Mouse (Mus musculus): ENCODE data around the gene Oaz1.

Oaz1 gene

DNA sequence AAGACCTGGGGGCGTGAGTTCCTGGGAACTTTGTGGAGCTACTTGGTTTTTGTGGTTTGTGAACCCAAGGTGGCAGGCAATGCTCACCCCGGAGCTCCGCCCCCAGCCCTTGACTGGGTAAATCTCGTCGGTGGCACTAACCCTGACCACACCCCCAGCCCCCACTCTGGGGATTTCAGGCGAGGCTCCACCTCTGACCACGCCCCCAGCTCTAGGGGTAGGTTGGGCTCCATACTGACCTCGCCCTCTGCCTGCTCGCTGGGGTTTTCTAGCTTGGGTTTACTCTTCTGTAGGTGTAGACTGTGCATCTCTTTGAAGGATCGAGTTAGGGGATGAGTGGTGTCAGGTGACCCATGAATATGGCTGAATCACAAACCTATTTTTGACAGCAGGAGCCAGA, 22.1 kb downstream of the Oaz1 start:
- peak; percentile 93 for DNase-seq (ENCODE audit: low read depth)

DNA sequence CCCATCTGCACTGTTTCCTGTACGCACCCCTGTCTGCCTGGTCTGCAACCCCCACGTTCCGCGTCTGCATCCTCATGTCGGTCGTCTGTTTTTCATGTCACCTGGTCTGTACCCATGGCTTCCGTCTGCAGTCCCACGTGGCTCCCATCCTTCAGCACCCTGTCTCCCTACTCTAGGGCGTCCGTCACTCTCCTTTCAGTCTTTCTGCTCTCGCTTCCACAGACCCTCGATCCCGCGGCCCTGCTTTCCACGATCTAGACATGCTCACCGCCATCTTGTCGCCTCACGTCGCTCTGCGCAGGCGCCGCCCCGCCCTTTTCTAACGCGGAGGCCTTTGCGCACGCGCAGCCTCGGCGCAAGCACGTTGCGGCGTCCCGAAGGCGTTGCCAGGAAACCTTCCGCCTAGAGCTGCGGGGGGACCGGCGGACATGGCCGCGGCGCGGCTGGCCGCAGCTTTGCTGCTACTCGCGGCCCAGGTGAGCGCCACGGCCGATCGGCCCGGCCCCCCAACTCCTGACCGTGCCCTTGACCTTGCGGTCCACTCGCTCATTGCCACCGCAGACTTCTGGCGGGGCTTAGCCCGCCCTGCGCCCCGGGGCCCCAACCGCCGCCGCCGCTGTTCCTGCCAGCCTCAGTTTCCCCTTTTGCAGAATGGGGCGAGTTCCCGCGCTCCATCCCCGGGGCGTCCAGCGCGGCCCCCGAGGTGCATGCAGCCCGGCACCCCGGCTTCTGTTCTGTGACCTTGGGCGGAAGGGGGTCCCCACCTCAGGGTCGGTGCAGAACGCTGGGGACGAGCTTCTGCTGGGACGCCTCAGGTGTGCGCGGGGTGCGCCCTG, 28.7 kb downstream of the Oaz1 start, which contains the start of the genes Lsm7 and Sppl2b:
Gene Lsm7 (minus strand): TSS at position 297 of the 836 bp plus-strand sequence.
Gene Sppl2b (plus strand): TSS at position 363 of the 836 bp plus-strand sequence.
- peak; percentile 98 for DNase-seq (ENCODE audit: low read depth)

DNA sequence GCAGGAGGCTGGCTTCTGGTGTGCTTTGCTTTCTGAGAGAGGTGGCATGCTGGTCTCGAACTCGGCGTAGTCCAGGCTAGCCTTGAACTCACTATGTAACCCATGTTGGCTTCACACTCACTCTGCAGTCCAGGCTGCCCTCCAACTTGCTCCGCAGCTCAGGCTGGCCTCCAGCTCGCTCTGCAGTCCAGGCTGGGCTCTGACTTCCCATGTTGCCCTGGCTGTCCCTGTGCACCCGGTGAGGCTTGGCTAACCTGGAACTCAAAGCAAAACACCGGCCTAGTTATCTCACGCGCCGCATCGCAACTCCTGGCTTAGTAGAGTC, 29.3 kb downstream of the Oaz1 start:
- no peak for DNase-seq (ENCODE audit: low read depth)

DNA sequence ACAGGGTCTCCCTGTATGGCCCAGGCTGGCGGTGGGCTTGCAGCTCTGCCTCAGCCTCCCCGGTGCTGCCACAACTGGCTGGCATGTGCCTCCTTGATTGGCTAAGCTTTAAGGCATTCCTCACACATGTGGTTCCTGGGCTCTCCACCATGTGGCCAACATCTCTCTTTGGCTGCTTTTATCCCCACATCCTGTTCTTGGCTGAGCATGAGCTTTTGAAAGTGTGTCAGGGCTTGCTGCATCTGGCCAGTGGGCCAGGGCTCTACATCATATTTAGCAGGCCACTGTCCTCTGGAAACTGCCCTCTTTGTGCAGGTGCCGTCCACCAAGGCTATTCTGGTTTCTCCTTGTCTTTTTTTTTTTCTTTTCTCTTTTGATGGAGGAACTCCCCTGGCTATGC, 29.8 kb downstream of the Oaz1 start:
- DNase-seq (ENCODE audit: low read depth): peak; percentile 53

DNA sequence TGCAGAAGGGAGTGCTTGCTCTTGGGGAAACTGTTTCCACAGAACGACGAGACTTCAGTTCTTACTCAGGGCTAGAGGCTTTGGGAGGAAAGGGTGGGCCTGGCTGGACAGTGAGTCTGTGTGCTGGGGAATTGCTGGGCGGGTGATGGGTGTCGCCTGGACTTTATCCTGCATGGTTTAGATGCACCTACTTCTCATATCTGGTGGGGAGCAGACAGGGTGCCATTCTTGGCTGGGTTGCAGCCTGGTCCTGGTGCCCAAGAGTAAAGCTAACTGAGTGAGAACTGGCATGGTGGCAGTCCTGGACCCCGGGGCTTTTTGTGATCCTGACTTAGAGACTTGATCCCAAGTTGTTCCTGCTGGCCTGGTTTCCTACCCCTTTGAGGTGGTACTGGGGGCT, 30.5 kb downstream of the Oaz1 start:
- no peak for DNase-seq (ENCODE audit: low read depth)

DNA sequence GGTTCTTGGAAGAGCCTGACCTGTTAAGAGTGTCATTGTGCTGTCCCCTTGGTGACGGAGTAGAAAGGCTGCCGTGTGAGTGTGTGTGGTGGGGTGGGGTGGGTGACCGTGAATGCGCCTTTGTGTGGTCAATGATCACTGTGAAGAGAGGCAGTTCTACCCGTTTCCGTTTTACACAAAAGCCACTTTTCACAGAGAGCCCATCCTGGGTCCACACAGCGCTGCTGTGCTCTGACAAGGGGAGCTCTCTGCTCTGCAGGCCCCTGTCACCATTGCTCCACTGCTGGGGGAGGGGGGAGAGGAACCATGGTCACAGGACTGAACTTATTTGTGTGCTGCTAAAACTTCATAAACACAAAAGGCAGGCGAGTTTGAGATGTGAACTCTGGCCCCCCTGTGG, 30.9 kb downstream of the Oaz1 start:
- DNase-seq (ENCODE audit: low read depth): no peak

DNA sequence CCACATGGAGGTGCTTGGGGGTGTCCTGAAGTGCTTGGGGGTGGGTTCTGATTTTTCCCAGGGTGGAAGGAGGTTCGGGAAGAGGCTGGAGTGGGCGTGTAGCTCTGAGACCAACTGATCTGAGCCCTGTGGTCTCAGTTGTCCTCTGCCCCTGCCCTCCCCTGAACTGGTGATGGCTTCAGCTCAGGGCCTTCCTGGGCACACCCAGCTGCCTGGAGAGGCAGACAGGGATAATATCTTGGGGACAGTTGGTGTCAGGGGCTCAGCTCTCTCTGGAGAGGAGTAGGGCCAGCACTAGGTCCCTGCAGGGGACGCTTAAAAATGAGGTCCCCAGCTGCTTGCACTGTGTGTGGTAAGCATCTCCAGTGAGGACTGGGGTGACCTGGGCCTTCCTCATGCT, 31.4 kb downstream of the Oaz1 start:
- no peak for DNase-seq (ENCODE audit: low read depth)

DNA sequence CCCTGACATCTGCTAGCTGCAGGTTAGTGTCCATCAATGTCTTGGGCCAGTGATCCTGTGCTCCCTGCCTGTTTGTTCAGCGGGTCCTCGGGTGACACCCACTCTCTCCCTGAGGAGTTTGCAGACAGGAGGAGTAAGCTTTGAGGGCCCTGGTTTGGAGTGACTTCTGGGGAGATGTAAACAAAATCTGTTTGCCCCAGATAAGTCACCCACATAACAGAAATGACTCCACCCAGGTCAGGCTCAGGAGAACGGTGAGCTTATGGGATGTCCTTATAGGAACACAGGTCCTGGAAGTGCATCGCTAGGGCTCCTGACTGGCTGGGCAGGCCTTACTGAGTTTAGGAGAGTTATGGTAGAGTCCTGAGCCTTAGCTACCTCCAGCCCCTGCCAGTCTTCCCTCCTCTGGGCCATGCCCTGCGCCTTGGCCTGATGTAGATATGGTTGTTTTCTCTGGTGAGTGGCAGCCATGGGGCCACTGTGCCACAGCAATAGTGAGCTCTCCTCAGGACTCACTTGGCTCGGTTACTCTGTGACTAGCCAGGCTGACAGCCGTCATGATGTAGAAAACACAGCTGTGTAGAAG, 32.0 kb downstream of the Oaz1 start:
- no peak for DNase-seq (ENCODE audit: low read depth)

DNA sequence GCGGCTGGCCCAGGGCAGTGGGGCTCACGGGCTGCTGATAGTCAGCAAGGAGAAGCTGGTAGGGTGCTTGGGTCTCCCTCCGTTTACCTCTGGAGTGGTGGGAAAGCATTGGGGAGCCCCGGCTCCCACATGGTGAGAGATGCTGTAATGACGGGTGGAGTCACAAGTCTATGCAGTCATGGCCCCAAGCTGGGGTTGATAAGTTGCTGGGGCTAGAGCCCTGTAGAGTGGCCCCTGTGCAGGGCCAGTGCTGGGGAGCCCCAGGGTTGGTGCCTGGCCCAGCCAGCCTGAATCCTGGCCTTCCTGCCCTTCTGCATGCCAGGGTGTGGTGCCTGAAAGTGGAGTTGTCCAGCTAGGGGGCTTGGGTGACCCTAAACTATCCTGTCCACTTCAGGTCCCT, 35.8 kb downstream of the Oaz1 start:
- DNase-seq (ENCODE audit: low read depth): no peak

DNA sequence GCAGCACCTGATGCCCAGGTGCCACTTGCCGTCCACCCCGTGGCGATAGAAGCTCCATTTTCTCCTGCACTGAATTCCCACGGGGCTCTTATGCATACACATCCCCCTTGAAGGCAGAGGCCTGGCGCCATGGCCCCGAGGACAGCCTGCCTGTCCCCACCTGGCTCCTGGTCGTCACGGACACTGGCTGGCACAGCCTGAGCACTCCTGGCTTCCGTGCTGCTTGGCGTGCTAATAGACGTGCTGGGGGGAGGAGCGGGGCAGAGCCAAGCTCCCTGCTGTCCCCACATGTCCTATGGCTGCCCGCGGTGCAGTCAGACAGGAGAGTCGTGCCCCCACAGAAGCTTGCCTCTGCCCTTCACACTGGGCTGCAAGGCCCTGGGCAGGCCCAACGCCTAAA, 38.0 kb downstream of the Oaz1 start:
- no peak for DNase-seq (ENCODE audit: low read depth)

DNA sequence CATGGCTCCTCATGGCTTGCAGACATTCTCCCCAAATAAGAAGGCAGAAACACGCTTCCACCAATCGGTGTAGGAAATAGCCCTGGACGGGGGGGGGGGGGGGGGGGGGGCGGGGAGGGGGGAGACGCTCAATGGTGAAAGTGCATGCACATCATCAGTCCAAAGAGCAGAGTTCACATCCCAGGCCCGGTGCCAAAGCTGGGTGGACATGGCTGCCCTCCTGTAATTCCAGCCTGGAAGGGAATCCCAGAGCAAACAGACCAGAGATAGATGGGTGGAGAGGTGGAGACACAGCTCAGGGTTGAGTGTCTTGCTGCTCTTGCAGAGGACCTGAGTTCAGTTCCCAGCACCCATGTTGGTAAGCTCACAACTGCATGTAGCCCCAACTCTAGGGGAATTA, 44.5 kb downstream of the Oaz1 start:
- no peak for DNase-seq (ENCODE audit: low read depth)

DNA sequence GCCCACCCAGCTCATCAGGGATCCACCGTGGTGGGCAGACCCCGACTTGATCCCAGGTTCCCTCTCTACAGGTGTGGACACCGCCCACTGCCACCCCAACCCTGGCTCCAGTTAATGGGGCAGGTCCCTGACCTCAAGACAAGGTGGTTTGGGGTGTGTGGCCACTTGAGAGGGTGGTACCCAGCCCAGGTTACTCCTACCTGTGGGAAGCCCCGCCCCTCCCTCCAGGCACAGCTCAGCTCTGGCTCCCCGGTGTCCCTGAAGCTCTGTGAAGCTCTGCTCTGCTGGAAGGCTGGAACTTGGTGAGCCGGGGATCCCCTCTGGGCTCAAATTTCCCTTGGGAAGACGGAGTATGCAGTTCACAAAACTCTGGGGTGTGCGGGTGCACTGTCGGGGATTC, 45.1 kb downstream of the Oaz1 start, which contains the start of gene Tmprss9:
Gene Tmprss9 (plus strand): TSS at position 268 of the 400 bp plus-strand sequence.
- DNase-seq (ENCODE audit: low read depth): no peak

DNA sequence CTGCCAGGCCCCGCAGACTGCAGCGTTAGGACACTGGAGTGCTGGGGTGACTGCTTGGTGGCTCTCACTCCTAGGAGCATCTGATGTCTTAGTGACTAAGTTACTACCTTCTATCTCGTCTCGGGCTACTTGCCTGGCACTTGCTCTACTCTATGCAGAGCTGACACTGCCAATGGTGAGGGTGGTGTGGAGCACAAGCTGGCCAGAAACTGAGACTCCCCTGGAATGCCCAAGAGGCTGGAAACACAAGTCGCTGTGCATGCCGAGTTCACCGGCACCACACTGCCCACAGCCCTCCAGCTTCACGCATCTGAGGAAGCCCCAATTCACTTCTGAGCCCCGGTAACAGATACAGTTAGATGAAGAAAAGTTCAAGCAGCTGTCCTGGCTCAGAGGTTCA, 47.6 kb downstream of the Oaz1 start:
- no peak for DNase-seq (ENCODE audit: low read depth)

DNA sequence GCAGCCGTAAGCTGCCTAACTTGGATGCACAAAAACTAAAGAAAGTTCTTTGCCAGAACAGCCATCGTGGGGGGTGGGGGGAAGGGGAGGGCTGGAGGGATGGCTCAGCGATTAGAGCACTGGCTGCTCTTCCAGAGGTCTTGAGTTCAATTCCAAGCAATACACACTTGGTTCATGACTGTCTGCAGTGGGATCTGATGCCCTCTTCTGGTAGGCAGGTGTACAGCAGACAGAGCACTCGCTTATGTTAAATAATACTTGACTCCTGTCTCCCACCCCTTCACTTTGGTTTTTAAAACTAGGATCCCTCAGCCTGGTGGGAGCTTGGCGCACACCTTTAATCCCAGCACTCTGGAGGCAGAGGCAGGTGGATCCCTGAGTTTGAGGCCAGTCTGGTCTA, 49.6 kb downstream of the Oaz1 start:
- peak; percentile 80 for DNase-seq (ENCODE audit: low read depth)

DNA sequence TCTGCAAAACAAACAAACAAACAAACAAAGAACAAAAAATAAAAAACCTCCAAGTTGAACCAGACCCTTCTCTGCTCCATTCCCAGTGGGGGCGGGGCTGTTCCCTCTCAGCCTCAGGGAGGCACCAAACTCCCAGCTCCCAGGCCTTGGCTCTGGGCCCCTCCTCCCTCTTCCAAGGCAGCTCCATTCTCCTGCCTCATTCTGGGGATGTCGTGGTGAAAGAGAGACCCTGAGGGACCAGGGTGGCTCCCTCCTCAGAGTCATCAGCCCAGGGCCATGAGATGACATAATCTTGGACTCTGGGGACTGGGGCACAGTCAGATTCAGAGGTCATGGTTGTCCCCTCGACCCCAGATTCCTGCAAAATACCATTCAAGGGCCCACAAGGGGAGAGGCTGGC, 50.1 kb downstream of the Oaz1 start:
- DNase-seq (ENCODE audit: low read depth): no peak

All from induced T-regulatory cell, adult 2 months (primary cell).